Mouse (Mus musculus) cerebral cortex, adult 2 months (tissue): ENCODE results near the gene Ly75.

Source experiments
- WGBS: fragments of 180-500 bp; shearing (Covaris S2); methylation state at CpG from one replicate; pipeline ENCODE4 v1.1.7; 2018; 5-methylcytosine and 5-hydroxymethylcytosine counted together

Gene Ly75

GRCm38 (mm10) chr2:60322031-60322726 is 60.9 kb downstream of the Ly75 start:
- WGBS, result 51% methylated on average over 6 of the region's 6 CpGs

- WGBS, result 76% methylated on average over 4 of the region's 4 CpGs
Measured at GRCm38 (mm10) chr2:60303796-60304195, 79.3 kb downstream of the Ly75 start.

- WGBS, result 97% methylated on average over 2 of the region's 2 CpGs
Measured at GRCm38 (mm10) chr2:60299323-60299722, 83.8 kb downstream of the Ly75 start.

- 81% methylated on average over 3 of the region's 3 CpGs for WGBS
Measured at GRCm38 (mm10) chr2:60298266-60298665, 84.8 kb downstream of the Ly75 start.

- 84% methylated on average over 4 of the region's 4 CpGs for WGBS
Measured at GRCm38 (mm10) chr2:60291381-60291780, 91.7 kb downstream of the Ly75 start.

GRCm38 (mm10) chr2:60289451-60289850 is 93.7 kb downstream of the Ly75 start:
- 62% methylated on average over 1 of the region's 1 CpGs for WGBS

GRCm38 (mm10) chr2:60288606-60289005 is 94.5 kb downstream of the Ly75 start:
- 82% methylated on average over 4 of the region's 4 CpGs for WGBS

- WGBS, result 82% methylated on average over 8 of the region's 8 CpGs
Measured at GRCm38 (mm10) chr2:60285107-60285617, 97.9 kb downstream of the Ly75 start.

- WGBS, result 41% methylated on average over 4 of the region's 4 CpGs
Measured at GRCm38 (mm10) chr2:60284467-60284821, 98.7 kb downstream of the Ly75 start, which contains the start of gene Cd302. Gene Cd302 (minus strand): TSS chr2:60284488.

GRCm38 (mm10) chr2:60283751-60284466 is 99.2 kb downstream of the Ly75 start:
- under 1% methylated on average over 42 of the region's 42 CpGs for WGBS

GRCm38 (mm10) chr2:60283208-60283750 is 99.8 kb downstream of the Ly75 start:
- 16% methylated on average over 9 of the region's 9 CpGs for WGBS

- 83% methylated on average over 4 of the region's 4 CpGs for WGBS
Measured at GRCm38 (mm10) chr2:60282625-60283024, 100.5 kb downstream of the Ly75 start.

GRCm38 (mm10) chr2:60278627-60279026 is 104.5 kb downstream of the Ly75 start:
- 97% methylated on average over 4 of the region's 4 CpGs for WGBS

GRCm38 (mm10) chr2:60269856-60270479 is 113.1 kb downstream of the Ly75 start:
- WGBS, result 96% methylated on average over 14 of the region's 14 CpGs

- WGBS, result 80% methylated on average over 1 of the region's 1 CpGs
Measured at GRCm38 (mm10) chr2:60267567-60267966, 115.5 kb downstream of the Ly75 start.

- 78% methylated on average over 5 of the region's 5 CpGs for WGBS
Measured at GRCm38 (mm10) chr2:60260621-60261350, 122.3 kb downstream of the Ly75 start.

GRCm38 (mm10) chr2:60259186-60259585 is 123.9 kb downstream of the Ly75 start:
- WGBS, result 98% methylated on average over 5 of the region's 5 CpGs

- 92% methylated on average over 2 of the region's 2 CpGs for WGBS
Measured at GRCm38 (mm10) chr2:60256751-60257150, 126.4 kb downstream of the Ly75 start.

- 77% methylated on average over 4 of the region's 4 CpGs for WGBS
Measured at GRCm38 (mm10) chr2:60252782-60253181, 130.3 kb downstream of the Ly75 start.
